Mouse (Mus musculus): ENCODE results near the gene Gm3115. TPM values are rescaled to one million over a fixed set of nuclear protein-coding genes. Genes with fewer than 3 reads are reported as not detected.
"Not testable (repeated sequence)": the region's sequence is repeated elsewhere in the genome, so short reads cannot be mapped to it uniquely, and the experiment has no call there.

Gene Gm3115
- total RNA-seq (2017), result not detected in 2 replicates

DNA sequence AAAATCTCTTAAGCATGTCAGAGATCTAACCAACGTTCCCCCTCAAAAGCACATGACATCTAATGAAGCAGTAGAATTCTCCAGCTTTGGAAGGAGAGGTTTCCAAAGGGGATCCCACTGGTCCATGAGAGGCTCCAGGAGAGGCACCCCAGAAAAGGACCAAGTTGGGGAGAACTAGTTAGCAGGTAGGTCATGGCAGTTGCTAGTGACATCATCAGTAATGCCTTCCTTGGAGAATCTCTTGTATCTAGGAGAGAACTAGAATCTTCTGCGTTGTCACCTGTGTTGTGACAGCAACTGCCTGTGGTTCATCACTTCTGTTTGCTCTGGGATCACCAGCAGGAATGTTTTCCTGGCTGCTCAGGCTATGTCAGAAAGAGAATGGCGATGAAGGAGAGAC lies at the start of gene Gm3115:
Gene Gm3115, plus strand, starts transcription at position 301 of the 400 bp plus-strand sequence.
- not testable (repeated sequence) for ATAC-seq (replicated peaks in 1 of 2; ENCODE audit: insufficient read depth in 1 of 2, low FRiP score in 2 of 2, low TSS enrichment in 1 of 2, low read depth in 1 of 2, poor library complexity in 2 of 2, severe bottlenecking in 2 of 2)

DNA sequence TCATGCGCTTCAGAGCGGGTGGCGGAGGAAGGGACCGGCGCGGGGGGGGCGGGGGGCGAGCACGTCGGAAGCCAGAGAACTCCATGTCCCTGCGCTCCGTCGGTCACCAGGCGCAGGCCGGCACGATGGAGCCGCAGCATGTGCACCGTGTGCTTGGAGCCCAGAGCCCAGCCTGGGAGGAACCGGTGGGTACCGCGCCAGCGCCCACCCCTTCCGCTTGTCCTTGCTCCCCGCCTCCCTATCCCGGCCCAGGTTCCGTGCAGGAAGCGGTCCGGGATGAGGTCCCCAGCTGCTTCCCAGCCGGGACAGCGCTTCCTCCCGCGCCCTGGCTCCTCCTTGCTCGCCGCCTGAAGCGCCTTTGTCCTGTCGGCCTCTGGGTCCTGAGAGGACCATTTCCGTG lies 26.5 kb downstream of the Gm3115 start, which contains the start of gene Gm8108:
Gene Gm8108, plus strand, starts transcription at position 101 of the 400 bp plus-strand sequence.
- not testable (repeated sequence) for ATAC-seq (replicated peaks in 1 of 2; ENCODE audit: insufficient read depth in 1 of 2, low FRiP score in 2 of 2, low TSS enrichment in 1 of 2, low read depth in 1 of 2, poor library complexity in 2 of 2, severe bottlenecking in 2 of 2)

DNA sequence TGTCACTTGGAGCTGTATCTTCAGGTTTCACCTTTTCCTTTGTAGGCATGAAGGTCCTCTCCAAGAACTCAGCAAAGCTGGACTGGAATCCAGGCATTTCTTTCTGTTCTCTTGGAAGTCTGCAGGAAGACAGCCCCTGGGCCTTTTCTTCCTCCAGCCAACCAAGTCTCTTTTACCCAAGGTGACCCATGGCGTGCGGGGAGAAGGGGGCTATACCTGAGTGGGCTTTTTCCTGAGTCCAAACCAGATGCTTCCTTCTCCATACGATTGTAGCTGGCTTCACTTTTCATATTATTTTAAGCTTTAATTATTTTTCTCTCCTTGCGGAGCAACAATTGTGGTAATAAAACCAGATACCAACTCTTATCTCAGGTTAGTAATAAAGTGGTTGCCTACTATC lies 57.7 kb downstream of the Gm3115 start:
- not testable (repeated sequence) for ATAC-seq (replicated peaks in 1 of 2; ENCODE audit: insufficient read depth in 1 of 2, low FRiP score in 2 of 2, low TSS enrichment in 1 of 2, low read depth in 1 of 2, poor library complexity in 2 of 2, severe bottlenecking in 2 of 2)

Other genes starting within 250 kb of the Gm3115 start
- gene Gm3033, start 237.9 kb upstream of the Gm3115 start, total RNA-seq (2017), result not detected in 2 replicates
- not detected in 2 replicates for gene Gm2916, start 199.9 kb upstream of the Gm3115 start, total RNA-seq (2017)
- gene Gm3029, start 152.4 kb upstream of the Gm3115 start, total RNA-seq (2017), result not detected in 2 replicates
- gene Gm3095, start 120.6 kb upstream of the Gm3115 start, total RNA-seq (2017), result not detected in 2 replicates
- gene Gm3099, start 85.7 kb upstream of the Gm3115 start, total RNA-seq (2017), result not detected in 2 replicates
- gene Gm5796, start 60.2 kb upstream of the Gm3115 start, total RNA-seq (2017), result 0.30 TPM in 1 of 2 replicates, not detected in the other
- gene Gm8108, start 26.4 kb downstream of the Gm3115 start, total RNA-seq (2017), result 2.0 and 4.4 TPM in 2 replicates
- not detected in 2 replicates for gene Gm3127, start 80.9 kb downstream of the Gm3115 start, total RNA-seq (2017)
- gene Gm2974, start 98.5 kb downstream of the Gm3115 start, total RNA-seq (2017), result 0.25 and 1.6 TPM in 2 replicates
- gene Gm3138, start 165.5 kb downstream of the Gm3115 start, total RNA-seq (2017), result not detected in 2 replicates
- gene Gm3149, start 233.2 kb downstream of the Gm3115 start, total RNA-seq (2017), result not detected in 2 replicates

Data from hematopoietic stem cell, adult 5-6 weeks (primary cell).